Mouse (Mus musculus) megakaryocyte progenitor cell, adult 5-6 weeks (primary cell): ENCODE results near the gene Fbln2. TPM values are rescaled to one million over a fixed set of nuclear protein-coding genes. Genes with fewer than 3 reads are reported as not detected.
"Not testable (repeated sequence)": the region's sequence is repeated elsewhere in the genome, so short reads cannot be mapped to it uniquely, and the experiment has no call there.

Experiments
- ATAC-seq: replicated peaks from 2 replicates; pipeline ENCODE4 v1.8.0; 2016; ENCODE audit warnings: mild to moderate bottlenecking, moderate TSS enrichment, inconsistent platforms; ENCODE audit not compliant: poor library complexity
- total RNA-seq, 2 experiments: library from RNA; stranded (forward) in 1 of 2; stranded (reverse) in 1 of 2; fragments of 157-497, 149-512 nt in 1 of 2; fragments of 200-1000 nt in 1 of 2; gene quantifications; 2 replicates each; pipeline versions ENCODE4 v1.2.3 to v1.2.4; 2015 to 2017

The Fbln2 gene
- not detected in 2 replicates for total RNA-seq (2015)
- not detected in 2 replicates for total RNA-seq (2017)

DNA sequence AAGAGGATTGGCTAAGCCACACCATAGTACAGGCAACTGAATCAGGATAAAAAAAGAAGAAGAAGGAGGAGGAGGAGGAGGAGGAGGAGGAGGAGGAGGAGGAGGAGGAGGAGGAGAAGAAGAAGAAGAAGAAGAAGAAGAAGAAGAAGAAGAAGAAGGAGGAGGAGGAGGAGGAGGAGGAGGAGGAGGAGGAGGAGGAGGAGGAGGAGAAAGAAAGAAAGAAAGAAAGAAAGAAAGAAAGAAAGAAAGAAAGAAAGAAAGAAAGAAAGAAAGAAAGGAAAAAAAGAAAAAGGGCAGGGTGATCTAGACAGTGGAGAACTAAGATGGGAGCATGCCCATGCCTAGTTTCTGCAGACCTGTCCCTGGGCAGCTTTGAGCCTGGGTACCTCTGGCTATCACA is at the start of gene Fbln2:
TSS of gene Fbln2 (plus strand) at position 301 of the 400 bp plus-strand sequence.
- not testable (repeated sequence) for ATAC-seq

DNA sequence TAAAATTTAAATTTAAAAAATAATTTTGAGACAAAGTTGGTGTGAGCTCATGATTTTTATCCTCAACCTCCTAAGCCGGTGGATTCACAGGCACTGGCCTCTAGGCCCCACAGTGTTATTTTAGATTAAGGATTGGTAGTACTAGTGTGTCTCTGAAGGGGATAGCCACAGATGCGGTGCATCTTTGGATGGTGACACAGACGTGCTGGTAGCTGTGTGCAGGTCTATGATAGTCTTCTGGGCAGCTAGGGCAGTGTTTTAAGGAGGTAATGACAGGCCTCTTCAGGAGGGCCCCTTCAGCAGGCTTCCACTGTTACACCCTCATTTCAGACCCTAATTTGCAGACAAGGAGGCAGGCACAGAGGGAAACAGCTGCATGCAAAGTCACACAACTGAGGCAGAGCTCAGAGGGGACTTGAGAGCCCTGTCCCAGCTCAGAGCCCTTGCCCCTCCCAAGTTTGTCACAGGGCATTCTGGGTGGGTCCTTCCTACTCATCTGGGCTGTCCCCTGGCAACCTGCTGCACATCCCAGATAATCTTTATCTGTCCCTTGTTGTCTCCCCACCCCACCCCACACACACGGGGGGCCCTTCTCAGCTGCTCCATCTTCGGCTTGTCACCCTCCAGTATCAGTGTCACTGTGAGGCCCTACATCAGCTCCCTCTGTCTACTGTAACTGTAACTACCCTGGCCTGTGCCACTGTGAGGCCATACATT is 48.9 kb upstream of the Fbln2 start:
- ATAC-seq: peak; percentile 85

DNA sequence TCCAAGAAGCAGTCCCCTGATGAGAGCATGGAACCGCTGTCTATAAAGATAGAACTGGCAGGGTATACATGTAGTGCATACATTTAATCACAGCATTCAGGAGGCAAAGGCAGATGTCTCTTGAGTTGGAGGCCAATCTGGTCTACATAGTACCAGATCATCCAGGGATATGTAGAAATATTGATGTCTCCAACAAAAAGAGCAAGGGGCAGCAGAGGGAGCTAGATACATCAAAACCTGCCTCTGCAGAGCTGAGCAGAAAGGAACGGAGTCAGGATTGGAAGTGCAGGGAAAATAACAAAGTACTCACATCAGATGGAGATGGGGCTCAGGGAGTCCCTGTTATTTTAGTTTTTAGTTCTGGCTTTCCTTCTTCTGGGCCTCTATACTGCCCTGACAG is 47.7 kb upstream of the Fbln2 start:
- ATAC-seq: no peak

GRCm38 (mm10) chr6:91165210-91165609 is 47.0 kb upstream of the Fbln2 start:
- peak; percentile 70 for ATAC-seq

- ATAC-seq: no peak
Measured at GRCm38 (mm10) chr6:91167828-91168227, 44.4 kb upstream of the Fbln2 start.

GRCm38 (mm10) chr6:91169129-91169528 is 43.1 kb upstream of the Fbln2 start:
- no peak for ATAC-seq

- ATAC-seq: no peak
Measured at GRCm38 (mm10) chr6:91171396-91171895, 40.8 kb upstream of the Fbln2 start.

DNA sequence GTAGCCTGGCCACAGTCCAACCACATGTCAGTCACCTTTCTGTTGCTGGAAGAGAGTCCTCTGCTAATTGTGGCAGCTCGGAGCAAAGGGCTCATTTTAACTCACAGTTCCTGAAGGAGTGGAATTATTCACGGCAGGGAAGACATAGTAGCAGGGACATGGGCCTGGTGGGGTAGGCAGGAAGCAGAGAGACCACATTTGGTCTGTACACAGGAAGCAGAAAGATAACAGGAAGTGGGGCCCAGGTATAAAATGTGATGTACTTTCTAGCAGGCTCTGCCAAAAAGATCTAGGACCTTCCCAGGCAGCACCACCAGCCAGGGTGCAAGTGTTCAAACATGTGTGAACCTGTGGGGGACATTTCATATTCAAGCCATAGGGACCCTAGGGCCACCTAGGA is 39.9 kb upstream of the Fbln2 start:
- ATAC-seq: no peak

- peak; percentile 82 for ATAC-seq
Measured at GRCm38 (mm10) chr6:91173221-91173880, 38.9 kb upstream of the Fbln2 start.

DNA sequence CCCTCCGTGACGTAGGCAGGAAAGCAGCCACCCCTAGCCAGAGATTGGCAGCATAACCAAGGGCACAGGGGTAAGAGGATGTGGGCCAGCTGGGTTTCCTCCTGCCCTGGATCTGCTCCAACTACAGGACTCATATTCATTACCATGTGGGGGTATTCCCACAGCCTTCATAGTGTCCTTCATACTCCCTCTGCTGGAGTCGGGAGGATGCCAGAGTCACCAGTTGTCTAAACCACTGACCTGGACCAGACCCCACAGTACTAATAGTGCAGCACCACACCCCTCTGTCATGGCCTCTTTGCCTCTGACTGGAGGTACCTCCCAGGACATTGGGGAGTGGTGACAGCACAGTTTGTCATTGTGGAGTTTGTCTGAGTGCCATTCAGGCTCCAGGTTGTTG is 38.0 kb upstream of the Fbln2 start:
- no peak for ATAC-seq

GRCm38 (mm10) chr6:91180767-91181171 is 31.5 kb upstream of the Fbln2 start:
- no peak for ATAC-seq

- no peak for ATAC-seq
Measured at GRCm38 (mm10) chr6:91181320-91181719, 30.9 kb upstream of the Fbln2 start.

DNA sequence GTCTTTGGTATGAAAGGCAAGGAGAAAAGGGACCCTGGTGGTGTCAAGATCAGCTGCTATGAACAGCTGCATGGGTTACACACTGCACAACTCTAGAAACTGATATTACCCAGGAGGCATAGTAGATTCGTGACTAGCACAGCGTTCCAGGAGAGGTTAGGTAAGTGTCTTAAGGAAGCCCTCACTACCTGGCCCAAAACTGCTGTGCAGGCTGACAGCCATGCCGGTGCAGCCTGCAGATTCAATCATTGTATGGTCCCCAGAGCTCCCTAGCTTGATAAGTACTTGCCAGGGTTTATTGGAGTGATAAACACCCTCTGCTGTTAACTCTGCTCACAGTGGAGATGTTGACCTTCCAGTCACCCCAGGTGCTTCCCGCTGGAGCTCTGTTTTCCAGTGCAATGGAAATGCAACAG is 30.2 kb upstream of the Fbln2 start:
- no peak for ATAC-seq

DNA sequence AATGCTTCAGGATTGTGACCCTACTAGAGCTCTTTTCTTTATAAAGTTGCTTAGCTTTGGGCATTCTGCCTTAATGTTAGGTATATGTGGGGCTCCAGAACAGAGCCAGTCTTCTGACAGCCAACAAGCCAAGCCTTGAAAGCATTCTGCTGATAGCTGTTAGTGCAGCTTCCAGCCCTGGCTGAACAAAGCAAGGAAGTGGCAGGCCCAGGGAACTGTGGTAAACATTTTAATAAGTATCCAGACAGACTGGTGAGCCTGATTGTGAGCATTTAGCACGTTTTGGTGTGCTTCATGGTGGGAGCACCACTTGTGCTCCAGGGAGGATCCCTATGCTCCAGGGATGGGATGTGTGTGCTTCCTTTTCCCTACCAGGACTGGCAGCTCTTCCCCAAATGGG is 29.2 kb upstream of the Fbln2 start:
- no peak for ATAC-seq

DNA sequence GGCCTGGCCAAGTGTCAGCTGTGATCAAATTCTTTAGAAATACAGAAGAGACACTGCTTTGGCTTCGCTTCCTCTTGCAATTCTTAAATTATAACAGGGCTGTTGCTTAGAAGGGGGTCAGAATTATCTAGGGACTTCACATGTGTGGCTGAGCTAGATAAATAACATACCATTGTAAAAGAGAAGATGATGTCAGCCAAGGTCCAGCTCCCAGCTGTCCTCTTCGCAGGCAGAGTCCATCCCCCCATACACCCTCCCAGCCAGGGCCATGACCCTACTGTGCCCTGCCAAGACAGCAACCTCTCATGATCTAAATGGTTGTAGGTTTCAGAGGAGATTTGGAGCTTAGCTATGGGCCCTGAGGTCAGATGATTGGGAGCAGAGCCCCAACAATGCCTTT is 28.3 kb upstream of the Fbln2 start:
- ATAC-seq: no peak

DNA sequence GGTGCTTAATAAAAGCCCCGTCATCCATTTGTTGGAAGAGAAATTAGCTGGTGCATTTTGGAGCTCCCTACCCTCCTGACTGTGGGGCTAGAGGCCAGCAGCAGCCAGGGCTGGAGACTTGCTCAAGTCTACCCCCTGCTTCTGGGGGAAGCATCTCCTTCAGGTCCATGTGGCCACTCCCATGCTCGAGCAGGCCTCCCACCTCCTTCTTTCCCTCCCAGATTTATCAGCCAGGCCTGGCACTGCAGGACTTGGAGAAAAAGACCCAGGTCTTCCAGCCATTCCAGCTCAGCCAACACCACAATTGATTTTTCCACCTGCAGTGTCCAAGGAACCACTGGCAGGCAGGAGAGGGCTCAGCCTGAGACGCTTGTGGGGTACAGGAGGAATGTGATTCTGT is 27.5 kb upstream of the Fbln2 start:
- ATAC-seq: no peak

DNA sequence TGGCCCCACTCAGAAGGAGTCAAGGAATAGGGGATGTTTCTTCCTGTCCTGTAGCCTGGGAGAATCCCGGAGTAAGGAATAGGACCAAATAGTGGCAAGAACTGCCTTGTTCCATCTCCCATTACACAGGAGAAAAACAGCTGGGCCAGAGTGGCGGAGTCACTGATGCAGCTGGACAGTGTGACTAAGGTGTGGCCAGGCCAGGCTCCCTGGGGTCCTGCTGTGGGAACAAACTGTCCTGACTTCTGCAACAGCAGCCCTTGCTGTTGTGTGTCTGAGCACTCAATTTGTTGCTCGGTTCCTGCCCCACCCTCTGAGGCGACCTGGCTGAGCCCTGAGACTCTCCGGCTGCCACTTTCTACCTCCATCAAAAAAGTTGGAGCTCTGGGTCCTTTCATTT is 26.8 kb upstream of the Fbln2 start:
- no peak for ATAC-seq

GRCm38 (mm10) chr6:91186161-91186931 is 25.9 kb upstream of the Fbln2 start:
- ATAC-seq: peak; percentile 85

- no peak for ATAC-seq
Measured at GRCm38 (mm10) chr6:91186934-91187333, 25.3 kb upstream of the Fbln2 start.

DNA sequence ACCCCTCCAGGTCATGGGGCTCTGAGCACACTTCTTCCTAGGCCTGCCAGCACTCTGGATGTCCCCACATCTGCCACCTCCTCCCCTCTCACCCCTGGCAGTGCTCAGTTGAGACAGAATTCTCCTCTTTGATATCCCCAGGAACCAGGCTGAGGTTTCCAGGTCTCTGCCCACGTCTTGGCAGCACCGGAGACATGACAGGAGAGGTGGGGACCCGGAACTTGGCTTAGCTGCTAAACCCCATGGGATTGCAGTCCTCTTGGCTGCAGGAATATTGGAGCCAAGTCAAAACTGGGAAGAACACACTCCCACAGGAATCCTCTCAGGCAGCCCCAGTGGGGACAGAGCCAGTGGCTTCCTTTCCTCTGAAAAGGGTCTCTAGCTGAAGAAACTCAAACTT is 24.4 kb upstream of the Fbln2 start:
- ATAC-seq: no peak

GRCm38 (mm10) chr6:91189971-91190370 is 22.3 kb upstream of the Fbln2 start:
- no peak for ATAC-seq

GRCm38 (mm10) chr6:91191465-91191864 is 20.8 kb upstream of the Fbln2 start:
- no peak for ATAC-seq
